Mouse (Mus musculus) kidney, adult 2 months (tissue): ENCODE measurements around the gene Ttll5.

Source experiments
- CTCF ChIP-seq: fragments of 200-500 bp; conservative IDR thresholded peaks from 2 replicates; pipeline ENCODE4 v1.5.1; 2011; ENCODE audit warnings: low read depth, mild to moderate bottlenecking, control low read depth, low read length, moderate library complexity, mixed read lengths; ENCODE audit not compliant: insufficient read depth, insufficient read length
- POLR2A ChIP-seq: fragments of 200-500 bp; IDR thresholded peaks from one replicate; pipeline ENCODE4 v1.6.1; 2011; ENCODE audit warnings: low read depth, low read length, control low read depth

DNA sequence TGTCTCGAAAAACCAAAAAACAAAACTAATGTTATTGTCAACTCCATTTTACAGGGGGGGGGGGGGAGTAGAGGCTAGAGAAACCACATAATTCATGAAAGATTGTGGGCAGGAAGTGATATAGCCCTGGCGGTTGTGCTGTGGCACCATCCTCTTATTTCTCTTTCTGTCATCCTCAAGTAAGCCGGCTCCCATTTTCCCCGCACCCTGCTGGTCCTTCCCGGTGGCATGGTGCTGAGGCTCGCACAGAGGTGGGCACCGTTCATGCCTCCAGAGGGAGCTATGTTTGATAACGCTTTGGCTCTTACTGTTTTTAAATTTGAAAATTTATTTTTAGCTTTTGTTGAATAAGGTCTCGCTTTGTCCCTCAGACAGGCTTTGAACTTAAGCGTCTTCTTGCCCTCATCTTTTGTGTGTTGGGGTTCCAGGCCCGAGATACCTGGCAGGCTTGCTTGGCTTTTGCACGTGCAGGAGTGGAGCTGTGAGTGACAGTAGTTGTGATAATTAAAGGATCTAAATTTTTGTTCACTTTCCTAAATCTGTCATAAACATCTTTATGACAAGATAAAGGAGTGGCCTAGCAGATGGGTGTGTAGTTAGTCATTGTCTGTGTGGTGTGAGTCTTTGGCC lies 15.0 kb downstream of the Ttll5 start:
- TF ChIP-seq POLR2A = no peak
- TF ChIP-seq CTCF = no peak
